Mouse (Mus musculus): ENCODE results near the gene Cryz.

Gene Cryz

DNA sequence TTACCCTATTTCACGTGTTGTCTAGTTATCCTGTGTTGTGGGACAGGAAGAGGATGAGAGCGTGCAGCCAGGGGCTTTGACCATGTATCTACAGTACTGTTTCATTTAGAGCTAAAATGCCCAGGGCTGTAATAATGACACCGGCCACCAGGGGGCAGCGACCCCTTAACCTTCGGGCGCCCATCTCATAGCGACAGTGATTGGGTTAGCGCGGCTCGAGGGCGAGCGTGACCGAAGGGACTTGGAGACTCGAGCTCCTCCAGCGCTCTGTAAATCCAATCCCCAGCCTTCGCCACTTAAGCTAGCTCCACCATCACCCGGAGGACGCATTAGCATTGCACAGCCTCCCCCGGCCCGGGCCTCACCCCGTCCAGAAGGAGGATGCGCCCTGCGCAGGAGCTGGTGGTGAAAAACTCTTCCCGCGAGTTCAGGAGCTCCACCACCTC is at the start of gene Cryz:
Gene Cryz (plus strand): TSS at position 224 of the 446 bp plus-strand sequence.
- DNase-seq (ENCODE audit: low spot score): peak; percentile 87

- no peak for DNase-seq (ENCODE audit: low spot score)
These were observed 48.7 kb upstream of the Cryz start for GRCm38 (mm10) chr3:154547549-154548426.

DNA sequence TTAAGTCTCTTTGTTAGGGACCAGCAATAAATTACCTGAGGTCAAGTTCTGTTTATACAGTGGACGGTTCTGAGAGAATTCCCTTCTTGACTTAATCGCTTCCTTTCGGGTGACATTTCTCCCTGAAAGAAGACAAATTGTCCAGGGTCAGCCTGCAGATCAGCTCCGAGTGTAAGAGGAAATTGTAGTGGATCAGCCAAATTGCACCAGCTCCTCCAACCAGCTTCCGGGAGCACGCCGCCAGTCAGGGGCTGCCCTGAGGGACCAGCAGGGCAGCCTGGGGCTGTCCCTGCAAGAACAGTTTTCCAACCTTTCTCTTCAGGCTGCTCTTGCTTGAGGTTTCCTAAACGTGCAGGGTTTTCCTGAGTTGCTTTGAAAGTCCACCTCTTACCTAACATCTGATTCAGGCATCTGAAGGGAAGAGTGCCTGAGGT is 47.6 kb upstream of the Cryz start:
- DNase-seq (ENCODE audit: low spot score): no peak

DNA sequence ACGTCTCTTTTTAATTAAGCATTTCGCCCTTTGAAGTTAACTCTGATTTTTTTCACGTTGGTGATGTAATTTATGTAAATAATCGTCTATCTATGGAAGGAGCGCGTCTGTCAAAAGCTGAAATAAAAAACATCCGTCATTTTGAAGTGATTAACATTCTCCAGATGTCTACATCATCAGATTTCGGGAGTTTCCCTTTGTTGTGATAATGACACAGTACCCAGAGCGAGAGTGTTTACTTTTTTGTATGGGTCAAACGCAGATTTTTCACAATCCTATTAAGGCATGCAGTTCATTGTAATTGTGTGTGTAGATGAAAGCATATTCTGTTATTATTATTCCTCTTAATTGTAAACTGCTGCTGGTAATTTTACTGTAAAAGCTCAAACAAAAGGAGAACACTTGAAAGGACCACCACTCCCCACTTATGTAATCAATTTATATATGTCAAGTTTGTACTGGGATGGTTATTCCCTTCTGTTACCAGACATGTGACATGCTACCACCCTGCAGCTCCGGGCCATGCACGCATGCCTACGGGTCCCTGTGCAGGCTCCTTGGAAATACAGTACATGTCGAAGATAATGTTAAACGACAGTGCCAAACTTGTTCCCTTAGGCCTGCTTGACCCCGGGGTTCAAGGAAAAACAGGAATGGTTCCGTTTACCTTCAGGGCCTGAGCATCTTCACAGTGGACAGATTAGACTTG is 46.0 kb upstream of the Cryz start:
- no peak for DNase-seq (ENCODE audit: low spot score)

GRCm38 (mm10) chr3:154551035-154551411 is 45.5 kb upstream of the Cryz start:
- DNase-seq (ENCODE audit: low spot score): no peak

- DNase-seq (ENCODE audit: low spot score): no peak
These were observed 34.3 kb upstream of the Cryz start for GRCm38 (mm10) chr3:154562192-154562591.

- no peak for DNase-seq (ENCODE audit: low spot score)
These were observed 31.1 kb upstream of the Cryz start for GRCm38 (mm10) chr3:154565437-154565836.

DNA sequence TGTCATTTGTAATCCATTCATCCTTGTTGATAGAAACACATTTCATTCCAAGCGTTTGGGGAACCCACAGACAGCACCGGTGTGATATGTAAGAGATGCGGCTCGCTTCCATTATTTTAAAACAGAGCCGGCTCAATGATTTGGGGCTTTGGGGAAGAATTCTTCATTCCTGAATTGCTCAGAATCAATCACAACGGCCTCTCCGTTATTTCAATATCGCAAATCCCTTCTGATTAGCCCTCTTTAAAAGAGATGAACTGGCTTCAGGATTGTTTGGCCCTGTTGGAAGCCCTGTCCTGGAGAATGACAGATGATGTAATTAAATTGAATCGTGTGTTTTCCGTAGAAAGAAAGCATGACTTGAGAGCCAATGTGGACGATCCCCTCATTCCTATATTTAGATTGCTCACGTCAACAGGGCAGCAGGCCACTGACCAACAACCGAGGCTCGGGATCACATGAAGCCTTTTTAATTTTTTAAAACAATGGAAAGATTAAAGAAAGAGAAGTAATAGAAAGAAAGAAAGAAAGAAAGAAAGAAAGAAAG is 26.4 kb upstream of the Cryz start:
- no peak for DNase-seq (ENCODE audit: low spot score)

DNA sequence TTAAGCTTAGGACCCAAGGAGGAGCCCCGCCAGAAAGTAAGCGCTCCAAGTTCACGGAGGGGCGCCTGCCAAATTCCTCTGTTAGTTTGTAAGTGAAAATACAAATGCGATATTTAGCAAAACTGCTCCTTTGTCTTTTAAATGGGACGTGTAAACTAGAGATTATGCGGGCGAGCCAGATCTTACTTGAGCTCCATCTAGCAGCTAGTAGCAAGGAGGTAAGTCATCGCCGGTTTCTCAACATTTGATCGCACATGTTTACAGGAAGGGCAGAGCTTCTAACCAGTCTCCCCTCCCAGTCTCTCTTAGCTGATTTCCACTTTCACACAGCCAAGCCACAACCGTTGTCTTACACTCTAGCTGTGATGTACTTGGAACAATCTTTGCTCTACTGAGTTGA is 25.7 kb upstream of the Cryz start:
- DNase-seq (ENCODE audit: low spot score): no peak

DNA sequence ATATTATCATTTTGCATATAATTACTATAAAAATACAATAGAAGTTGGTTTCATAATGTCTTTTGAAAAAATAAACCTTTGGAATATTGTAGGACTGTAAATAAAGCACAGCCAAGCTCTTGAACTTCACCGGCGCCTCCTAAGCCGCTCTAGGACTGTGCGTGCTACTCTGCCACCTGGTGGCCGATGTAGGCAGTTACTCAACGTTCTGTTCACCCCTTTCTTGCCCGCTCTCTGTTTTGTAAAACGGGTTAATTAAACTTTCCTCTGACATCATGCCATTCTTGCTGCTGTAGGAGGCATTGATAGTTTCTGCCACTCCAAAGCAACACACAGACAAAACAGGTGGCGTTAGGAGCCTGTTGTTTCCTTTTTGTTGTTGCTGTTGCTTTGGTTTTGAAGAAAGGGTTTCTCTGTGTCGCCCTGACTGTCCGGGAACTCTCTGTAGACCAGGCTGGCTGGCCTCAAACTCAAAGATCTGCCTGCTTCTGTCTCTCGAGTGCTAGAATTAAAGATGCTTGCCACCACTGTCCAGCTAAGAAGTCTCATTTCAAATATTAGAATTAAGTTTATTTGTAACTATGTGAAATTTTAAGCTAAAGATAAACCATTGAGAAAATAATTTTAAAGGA is 24.1 kb upstream of the Cryz start:
- peak; percentile 20 for DNase-seq (ENCODE audit: low spot score)

DNA sequence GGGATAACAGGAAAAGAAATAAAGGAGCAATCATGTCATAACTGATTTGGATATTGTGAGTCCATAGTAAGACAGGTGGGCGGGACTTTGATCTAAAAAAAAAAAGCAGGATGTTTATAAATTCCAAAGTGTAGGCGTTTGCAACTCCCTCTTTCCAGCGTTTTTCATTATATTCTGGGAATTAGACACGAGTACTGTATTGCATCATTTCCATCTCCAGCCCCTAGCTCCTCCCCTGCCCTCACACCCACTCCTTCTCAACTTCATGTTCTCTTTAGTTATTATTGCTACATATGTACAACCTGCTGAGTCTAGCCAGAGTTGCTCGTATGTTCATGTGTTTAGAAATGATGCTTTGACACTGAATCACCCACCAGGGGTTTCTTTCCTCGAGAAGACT is 22.8 kb upstream of the Cryz start:
- no peak for DNase-seq (ENCODE audit: low spot score)

GRCm38 (mm10) chr3:154577895-154578294 is 18.6 kb upstream of the Cryz start:
- DNase-seq (ENCODE audit: low spot score): no peak

DNA sequence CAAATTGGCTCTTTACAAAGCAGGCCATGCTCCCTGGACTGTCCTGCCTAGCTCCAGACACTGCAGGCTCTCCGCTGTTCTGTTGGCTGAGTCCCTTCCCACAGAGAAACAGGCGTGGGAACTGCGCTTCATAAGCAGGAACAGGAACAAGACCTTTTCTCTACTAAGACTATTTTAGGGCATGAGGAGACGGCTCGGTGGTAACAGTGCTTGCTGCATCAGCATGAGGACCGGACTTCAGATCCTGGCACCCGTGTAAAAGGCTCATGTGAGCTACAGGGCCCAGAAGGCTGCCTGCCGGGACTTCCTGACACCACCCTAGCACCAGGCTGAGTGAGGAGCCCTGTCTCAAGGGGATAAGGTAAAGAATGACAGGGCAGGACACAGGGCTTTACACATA is 12.2 kb upstream of the Cryz start:
- no peak for DNase-seq (ENCODE audit: low spot score)

- no peak for DNase-seq (ENCODE audit: low spot score)
These were observed 5.5 kb upstream of the Cryz start for GRCm38 (mm10) chr3:154590971-154591370.

- DNase-seq (ENCODE audit: low spot score): no peak
These were observed 4.9 kb upstream of the Cryz start for GRCm38 (mm10) chr3:154591621-154592020.

DNA sequence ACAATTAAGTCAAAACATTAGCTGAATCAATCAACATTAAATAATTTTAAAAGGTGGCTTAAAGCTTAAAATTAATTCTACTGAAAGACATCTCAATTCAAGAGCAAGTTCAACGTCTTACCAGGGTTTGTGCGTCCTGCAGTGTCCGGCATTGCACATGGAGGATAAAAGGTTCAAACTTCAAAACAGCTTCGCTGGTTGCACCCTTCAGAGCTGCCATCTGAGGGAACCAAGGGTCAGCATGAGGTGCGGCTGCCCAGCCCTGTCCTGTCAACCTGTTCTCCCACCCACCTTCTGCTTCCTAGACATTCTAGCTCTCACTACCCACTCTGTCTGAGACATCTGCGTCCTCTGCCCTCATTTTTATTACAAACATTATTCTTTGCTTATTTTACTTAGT is 2.9 kb upstream of the Cryz start:
- no peak for DNase-seq (ENCODE audit: low spot score)

DNA sequence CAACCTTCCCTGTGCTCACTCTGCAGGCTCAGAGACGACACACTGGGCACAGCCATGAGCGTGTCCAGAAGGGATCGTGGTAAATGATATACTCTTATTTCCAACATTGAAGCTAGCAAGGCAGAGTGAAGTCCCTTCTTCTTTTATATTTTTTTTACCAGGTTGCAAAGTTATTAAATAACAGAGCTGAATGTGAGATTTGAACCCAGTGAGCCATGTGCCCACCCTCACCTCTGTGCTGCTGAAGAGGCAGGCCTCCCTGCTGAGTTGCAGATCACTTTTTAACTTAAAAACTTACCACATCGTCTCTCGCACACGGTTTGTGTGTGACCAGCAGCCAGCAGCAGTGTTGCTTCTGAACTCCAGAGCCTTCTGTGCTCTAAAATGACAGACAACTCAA is 2.4 kb upstream of the Cryz start:
- no peak for DNase-seq (ENCODE audit: low spot score)

- peak; percentile 95 for DNase-seq (ENCODE audit: low spot score)
These were observed 533 bp downstream of the Cryz start, which contains the start of gene Tyw3 for GRCm38 (mm10) chr3:154596934-154597554. Tyw3 (minus strand) TSS chr3:154597104.

DNA sequence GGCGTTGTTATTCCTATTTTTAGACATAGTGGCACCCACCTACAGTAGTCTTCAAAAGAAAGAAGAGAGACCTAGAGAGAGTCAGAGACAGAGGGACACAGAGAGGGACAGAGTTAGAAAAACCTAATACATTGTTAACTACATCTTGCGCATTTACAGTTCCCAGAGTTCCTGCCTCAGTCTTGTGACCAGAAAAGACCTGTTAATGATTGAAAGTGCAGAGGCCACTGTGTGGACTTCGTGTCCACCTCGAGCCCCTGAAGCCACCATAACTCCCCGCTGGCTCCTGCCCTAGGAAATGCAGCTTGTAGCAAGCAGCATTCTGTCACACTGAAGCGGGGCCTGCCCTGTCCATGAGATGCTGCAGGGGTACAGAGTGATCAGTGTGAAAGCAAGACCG is 1.1 kb downstream of the Cryz start:
- DNase-seq (ENCODE audit: low spot score): no peak

DNA sequence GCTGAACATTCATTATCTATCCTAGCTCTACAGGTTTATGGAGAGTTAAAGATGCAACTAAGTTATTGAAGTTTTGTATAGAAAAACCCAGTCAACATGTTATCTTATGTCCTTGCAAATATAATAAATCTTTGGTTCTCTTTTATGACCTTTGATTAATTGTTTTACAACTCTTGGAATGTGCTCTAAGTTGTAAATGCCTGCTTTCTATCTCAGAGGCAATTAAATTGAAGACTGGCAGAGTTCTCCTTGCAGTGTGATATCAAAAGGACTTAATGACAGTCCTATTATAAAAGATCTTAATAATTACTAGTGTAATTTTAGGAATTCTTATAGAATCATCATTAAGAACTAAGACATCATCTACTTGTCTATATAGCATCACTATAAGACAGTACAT is 5.6 kb downstream of the Cryz start:
- no peak for DNase-seq (ENCODE audit: low spot score)

DNA sequence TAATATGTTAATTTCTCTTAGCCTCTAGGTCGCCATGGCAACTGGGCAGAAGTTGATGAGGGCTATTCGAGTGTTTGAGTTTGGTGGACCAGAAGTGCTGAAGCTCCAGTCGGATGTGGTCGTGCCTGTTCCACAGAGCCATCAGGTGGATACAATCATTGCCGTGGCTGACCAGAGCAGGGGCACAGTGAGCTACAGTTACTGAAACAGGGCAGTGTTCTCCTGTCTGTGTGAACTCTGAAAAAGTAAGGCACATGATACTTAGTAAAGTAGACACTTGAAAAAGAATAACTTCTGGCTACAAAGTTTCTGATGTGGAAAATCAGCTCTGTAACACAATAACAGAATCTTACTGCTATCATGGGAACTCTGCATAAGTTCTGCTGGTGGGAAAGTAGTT is 8.4 kb downstream of the Cryz start:
- peak; percentile 61 for DNase-seq (ENCODE audit: low spot score)

DNA sequence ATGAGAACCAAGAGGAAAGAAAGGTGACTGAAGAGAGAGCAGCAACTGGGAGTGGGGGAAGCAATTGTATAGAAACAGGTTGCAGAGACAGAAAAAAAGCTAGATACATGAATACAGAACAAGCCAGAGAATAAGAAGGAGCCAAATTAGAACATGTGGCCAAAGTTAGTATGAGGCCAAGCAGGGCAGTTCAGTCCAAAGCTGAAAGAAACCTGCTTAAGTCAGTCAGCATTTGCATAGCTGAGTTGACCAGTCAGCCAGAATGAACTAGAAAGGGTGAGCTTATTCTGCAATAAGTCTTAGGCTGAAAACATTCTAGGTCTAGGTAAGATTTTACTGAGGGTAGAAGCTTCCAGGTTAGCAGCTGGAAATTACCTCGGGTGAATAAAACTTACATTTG is 11.4 kb downstream of the Cryz start:
- no peak for DNase-seq (ENCODE audit: low spot score)

Data from testis, postnatal 14 days (tissue).